Mouse (Mus musculus): ENCODE data around the gene Krtap27-1. TPM values are rescaled to one million over a fixed set of nuclear protein-coding genes. Genes with fewer than 3 reads are reported as not detected.

The Krtap27-1 gene
- polyA plus RNA-seq, 1 experiment from 2014 or later: not detected

DNA sequence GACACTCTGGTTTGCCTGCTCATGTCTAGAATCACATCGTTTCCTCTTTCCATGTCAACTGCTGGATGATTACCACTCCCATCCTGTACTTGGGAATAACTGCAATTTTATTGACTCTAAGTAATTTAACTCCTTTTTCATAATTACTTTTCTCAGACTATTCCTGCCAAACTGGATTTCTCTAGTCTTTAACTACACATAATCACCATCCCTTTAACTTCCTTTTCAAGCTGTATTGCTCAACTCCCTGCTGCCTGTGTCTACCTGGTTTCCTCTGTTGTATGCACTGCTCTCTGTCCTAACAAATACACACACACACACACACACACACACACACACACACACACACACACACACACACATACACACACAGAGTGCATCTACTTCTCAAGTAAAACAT, 20.4 kb downstream of the Krtap27-1 start:
- TF ChIP-seq CTCF (IDR thresholded peaks at IDR 0.05; ENCODE audit: low read depth): no peak
- TF ChIP-seq EP300 (optimal IDR thresholded peaks at IDR 0.05): no peak
- no peak for ATAC-seq (ENCODE audit: low FRiP score, low TSS enrichment)

GRCm38 (mm10) chr16:88647358-88647846, 24.1 kb downstream of the Krtap27-1 start, which contains the start of gene Krtap26-1:
Gene Krtap26-1 (minus strand): TSS chr16:88647796.
- no peak for ATAC-seq (ENCODE audit: low FRiP score, low TSS enrichment)
- Histone ChIP-seq H3K4me3 (ENCODE audit: low read depth, low read length) (no peak within 1 kb of the TSS), H3K27me3 (ENCODE audit: control insufficient read depth, insufficient read depth, low read length) (no peaks in the 10 kb centered on the region), H3K9me3 (ENCODE audit: control insufficient read depth, low read length) (no peaks in the 10 kb centered on the region), H3K36me3 (ENCODE audit: control insufficient read depth, insufficient read depth, low read length) (no peaks in the 10 kb centered on the region), H3K4me1 (replicated peaks; ENCODE audit: control insufficient read depth, insufficient read depth) (no peaks in the 10 kb centered on the region), H3K27ac (replicated peaks) (no peak within 1 kb of the TSS), H3K9ac (ENCODE audit: low read length) (no peak within 1 kb of the TSS), H3K4me2 (replicated peaks; ENCODE audit: low read depth) (no peak within 1 kb of the TSS)
- DNase-seq (ENCODE audit: low spot score): no peak
- WGBS: 80% methylated on average over 10 of the region's 10 CpGs
- TF ChIP-seq EP300 (optimal IDR thresholded peaks at IDR 0.05) (no peak), CTCF (IDR thresholded peaks at IDR 0.05; ENCODE audit: low read depth) (no peak)

More for the DNA sequence above, 20.4 kb downstream of the Krtap27-1 start:
- Histone ChIP-seq H3K4me1 (replicated peaks; ENCODE audit: control insufficient read depth, insufficient read depth) (no peaks in the 10 kb centered on the region), H3K9ac (ENCODE audit: low read length) (no peak overlapping the region), H3K4me3 (ENCODE audit: low read depth, low read length) (no peak overlapping the region), H3K27ac (replicated peaks) (no peak overlapping the region), H3K9me3 (ENCODE audit: control insufficient read depth, low read length) (no peaks in the 10 kb centered on the region), H3K36me3 (ENCODE audit: control insufficient read depth, insufficient read depth, low read length) (no peaks in the 10 kb centered on the region), H3K27me3 (ENCODE audit: control insufficient read depth, insufficient read depth, low read length) (no peaks in the 10 kb centered on the region), H3K4me2 (replicated peaks; ENCODE audit: low read depth) (no peak overlapping the region)
- 58% methylated on average over 1 of the region's 1 CpGs for WGBS
- no peak for DNase-seq (ENCODE audit: low spot score)

DNA sequence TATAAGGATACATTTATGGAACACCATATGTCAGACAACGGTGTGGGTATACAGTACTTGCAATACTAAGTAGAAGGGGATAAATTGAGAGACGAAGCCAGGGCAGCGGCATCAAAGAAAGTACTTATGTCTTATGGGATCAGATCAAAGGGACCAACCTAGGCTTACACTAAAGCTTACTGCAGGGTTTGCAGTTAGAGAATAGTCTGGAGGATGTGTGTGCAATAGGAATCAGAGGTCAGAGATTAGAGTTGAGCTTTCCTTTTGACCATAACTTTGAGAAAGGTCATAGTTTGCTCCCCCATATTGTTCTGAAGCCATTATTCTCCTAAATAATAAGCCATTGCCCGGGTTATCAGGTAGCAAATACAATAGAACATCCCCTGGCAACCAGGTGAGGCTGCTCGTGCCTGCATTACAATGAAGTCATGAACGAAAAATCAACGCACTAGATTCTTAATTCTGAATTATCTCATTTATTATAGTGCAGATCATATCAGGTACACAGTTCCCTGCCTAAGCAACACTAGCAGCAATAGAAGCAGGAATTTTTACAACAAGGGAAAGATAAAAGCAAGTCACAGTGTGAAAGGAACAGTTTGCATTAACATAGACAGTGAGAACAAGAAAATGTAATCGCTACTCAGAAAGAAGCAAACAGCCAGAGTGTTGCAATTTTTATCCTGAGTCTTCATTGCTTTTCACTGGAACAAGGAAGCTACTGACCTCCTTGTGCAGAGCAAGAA, 24.9 kb downstream of the Krtap27-1 start:
- no peak for TF ChIP-seq CTCF (IDR thresholded peaks at IDR 0.05; ENCODE audit: low read depth)
- no peak for TF ChIP-seq EP300 (optimal IDR thresholded peaks at IDR 0.05)
- WGBS: 64% methylated on average over 8 of the region's 8 CpGs
- Histone ChIP-seq H3K4me1 (replicated peaks; ENCODE audit: control insufficient read depth, insufficient read depth) (no peaks in the 10 kb centered on the region), H3K4me3 (ENCODE audit: low read depth, low read length) (no peak overlapping the region), H3K9ac (ENCODE audit: low read length) (no peak overlapping the region), H3K36me3 (ENCODE audit: control insufficient read depth, insufficient read depth, low read length) (no peaks in the 10 kb centered on the region), H3K27me3 (ENCODE audit: control insufficient read depth, insufficient read depth, low read length) (no peaks in the 10 kb centered on the region), H3K9me3 (ENCODE audit: control insufficient read depth, low read length) (no peaks in the 10 kb centered on the region), H3K4me2 (replicated peaks; ENCODE audit: low read depth) (no peak overlapping the region), H3K27ac (replicated peaks) (no peak overlapping the region)
- DNase-seq (ENCODE audit: low spot score): no peak
- ATAC-seq (ENCODE audit: low FRiP score, low TSS enrichment): no peak

DNA sequence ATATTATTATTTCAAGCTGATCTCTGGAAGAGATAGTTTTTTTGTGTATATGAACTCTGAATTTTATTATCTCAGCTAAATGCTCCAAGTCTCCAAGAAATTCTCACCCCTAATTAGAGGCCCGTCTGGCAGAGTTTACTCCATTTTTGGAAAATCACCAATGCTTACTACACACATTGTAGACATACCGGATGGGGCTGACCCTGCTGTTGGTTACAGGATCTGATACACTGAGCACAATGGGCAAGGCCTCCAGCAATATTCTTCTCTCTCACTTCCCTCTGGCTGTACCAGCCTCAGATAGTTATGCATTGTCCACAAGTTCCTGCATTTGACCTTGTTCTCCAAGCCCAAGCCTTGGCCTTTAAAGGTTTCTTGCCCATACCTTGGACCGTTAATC, 31.4 kb downstream of the Krtap27-1 start:
- TF ChIP-seq EP300 (optimal IDR thresholded peaks at IDR 0.05): no peak
- no peak for TF ChIP-seq CTCF (IDR thresholded peaks at IDR 0.05; ENCODE audit: low read depth)
- Histone ChIP-seq H3K4me1 (replicated peaks; ENCODE audit: control insufficient read depth, insufficient read depth) (no peaks in the 10 kb centered on the region), H3K4me3 (ENCODE audit: low read depth, low read length) (no peak overlapping the region), H3K27me3 (ENCODE audit: control insufficient read depth, insufficient read depth, low read length) (no peaks in the 10 kb centered on the region), H3K4me2 (replicated peaks; ENCODE audit: low read depth) (no peak overlapping the region), H3K9me3 (ENCODE audit: control insufficient read depth, low read length) (no peaks in the 10 kb centered on the region), H3K9ac (ENCODE audit: low read length) (no peak overlapping the region), H3K36me3 (ENCODE audit: control insufficient read depth, insufficient read depth, low read length) (no peaks in the 10 kb centered on the region), H3K27ac (replicated peaks) (no peak overlapping the region)
- no peak for ATAC-seq (ENCODE audit: low FRiP score, low TSS enrichment)
- WGBS: 73% methylated on average over 3 of the region's 3 CpGs
- no peak for DNase-seq (ENCODE audit: low spot score)

DNA sequence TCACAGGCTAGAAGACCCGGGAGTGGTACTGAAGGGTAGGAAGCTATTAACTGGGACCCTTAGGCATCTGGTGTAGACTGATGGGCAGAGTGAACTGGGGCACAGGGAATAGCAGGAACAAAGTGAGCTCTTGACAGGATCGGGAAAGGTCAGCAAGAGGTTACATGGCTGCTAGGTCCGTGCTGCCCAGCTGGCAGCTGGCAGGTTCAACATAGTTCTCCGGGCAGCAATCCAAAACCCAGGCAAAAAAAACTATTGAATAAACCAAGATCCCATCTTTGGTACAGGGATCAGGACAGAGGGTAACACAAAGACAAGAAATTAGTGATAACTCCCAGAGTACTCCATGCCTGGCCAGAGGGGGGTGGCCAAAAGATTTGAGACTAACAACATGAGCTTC, 36.3 kb downstream of the Krtap27-1 start:
- H3K9me3 ChIP-seq (ENCODE audit: control insufficient read depth, low read length): no peaks in the 10 kb centered on the region
- H3K4me3 ChIP-seq (ENCODE audit: low read depth, low read length): no peak overlapping the region
- DNase-seq (ENCODE audit: low spot score): no peak
- TF ChIP-seq CTCF (IDR thresholded peaks at IDR 0.05; ENCODE audit: low read depth) (no peak), EP300 (optimal IDR thresholded peaks at IDR 0.05) (no peak)
- ATAC-seq (ENCODE audit: low FRiP score, low TSS enrichment): no peak
- 35% methylated on average over 4 of the region's 4 CpGs for WGBS
- H3K27me3 ChIP-seq (ENCODE audit: control insufficient read depth, insufficient read depth, low read length): no peaks in the 10 kb centered on the region
- no peak overlapping the region for H3K4me2 ChIP-seq (replicated peaks; ENCODE audit: low read depth)
- H3K27ac ChIP-seq (replicated peaks): no peak overlapping the region
- H3K4me1 ChIP-seq (replicated peaks; ENCODE audit: control insufficient read depth, insufficient read depth): no peaks in the 10 kb centered on the region
- H3K9ac ChIP-seq (ENCODE audit: low read length): no peak overlapping the region
- no peaks in the 10 kb centered on the region for H3K36me3 ChIP-seq (ENCODE audit: control insufficient read depth, insufficient read depth, low read length)

- peak; percentile 55 for DNase-seq (ENCODE audit: low spot score)
- peak; percentile 100 for ATAC-seq (ENCODE audit: low FRiP score, low TSS enrichment)
- Histone ChIP-seq H3K27me3 (ENCODE audit: control insufficient read depth, insufficient read depth, low read length) (no peaks in the 10 kb centered on the region), H3K4me3 (ENCODE audit: low read depth, low read length) (no peak overlapping the region), H3K4me2 (replicated peaks; ENCODE audit: low read depth) (no peak overlapping the region), H3K27ac (replicated peaks) (no peak overlapping the region), H3K36me3 (ENCODE audit: control insufficient read depth, insufficient read depth, low read length) (no peaks in the 10 kb centered on the region), H3K4me1 (replicated peaks; ENCODE audit: control insufficient read depth, insufficient read depth) (no peaks in the 10 kb centered on the region), H3K9ac (ENCODE audit: low read length) (no peak overlapping the region), H3K9me3 (ENCODE audit: control insufficient read depth, low read length) (no peaks in the 10 kb centered on the region)
- WGBS: 21% methylated on average over 4 of the region's 4 CpGs
- TF ChIP-seq EP300 (optimal IDR thresholded peaks at IDR 0.05) (no peak), CTCF (IDR thresholded peaks at IDR 0.05; ENCODE audit: low read depth) (peak; percentile 72)
These were observed 40.0 kb downstream of the Krtap27-1 start for GRCm38 (mm10) chr16:88631474-88631873.

All from stomach, postnatal 0 days (tissue).